In genomic region chrX:7675001-7675380, GRCm38 (mm10) we compare ENCODE assay signal across 9 mouse cellular contexts. TPM values are rescaled to one million over a fixed set of nuclear protein-coding genes. Genes with fewer than 3 reads are reported as not detected.
DNase-seq lines count a peak whose midpoint lies in the region; ATAC-seq and TF ChIP-seq lines count a peak whose summit lies in the region.
"Had no signal": no experiment of that assay in that cellular context is flagged by ENCODE, and none has a peak within 500 bp of the region (broad histone marks: within the 10 kb centered on the region; RNA-seq: fewer than 3 reads in every experiment).

No protein-coding gene starts in this region.

- no peak for TF ChIP-seq CTCF in heart, postnatal 0 days (IDR thresholded peaks at IDR 0.05; ENCODE audit: low read depth)
- no peak for TF ChIP-seq CTCF in bone marrow, adult 2 months (IDR thresholded peaks at IDR 0.05; ENCODE audit: control insufficient read depth, insufficient read depth, low read length)

- WGBS in heart, postnatal 0 days = 31% methylated on average over 10 of the region's 10 CpGs
- 11% methylated on average over 10 of the region's 10 CpGs for WGBS in bone marrow, adult 2 months
- 33% methylated on average over 10 of the region's 10 CpGs for WGBS in intestine, embryonic 14.5 days

- H3K4me2 ChIP-seq in heart, postnatal 0 days (ENCODE audit: low read depth, low read length) = peak overlapping the region; percentile 62
- H3K4me2 ChIP-seq in intestine, embryonic 14.5 days (ENCODE audit: low read length) = peak overlapping the region; percentile 45

- H3K27me3 ChIP-seq in heart, postnatal 0 days (ENCODE audit: control insufficient read depth, insufficient read depth, low read length) = no peaks in the 10 kb centered on the region
- no peaks in the 10 kb centered on the region for H3K27me3 ChIP-seq in intestine, embryonic 14.5 days (replicated peaks; ENCODE audit: control insufficient read depth, insufficient read depth, low read length)

- 0 out of 2 replicates have a peak, but pooled peaks cover 12% of the 10 kb centered on the region for H3K4me1 ChIP-seq in heart, postnatal 0 days (ENCODE audit: control insufficient read depth, insufficient read depth)
- peaks cover 3% of the 10 kb centered on the region for H3K4me1 ChIP-seq in bone marrow, adult 2 months (ENCODE audit: control insufficient read depth, insufficient read depth, low read length)
- H3K4me1 ChIP-seq in intestine, embryonic 14.5 days (replicated peaks; ENCODE audit: control insufficient read depth, insufficient read depth, low read length) = no peaks in the 10 kb centered on the region

- H3K27ac ChIP-seq in heart, postnatal 0 days (ENCODE audit: low read depth) = no peak overlapping the region
- peak overlapping the region; percentile 87 for H3K27ac ChIP-seq in bone marrow, adult 2 months (ENCODE audit: control insufficient read depth, insufficient read depth, low read depth, low read length, poor library complexity)
- peak overlapping the region; percentile 67; the same call in 1 of the 2 replicates for H3K27ac ChIP-seq in intestine, embryonic 14.5 days (ENCODE audit: low read depth)

- H3K36me3 ChIP-seq in heart, postnatal 0 days (replicated peaks; ENCODE audit: control insufficient read depth, insufficient read depth, low read length) = no peaks in the 10 kb centered on the region
- H3K36me3 ChIP-seq in intestine, embryonic 14.5 days (ENCODE audit: control insufficient read depth, insufficient read depth, low read length) = no peaks in the 10 kb centered on the region

- TF ChIP-seq POLR2A in bone marrow, adult 2 months (IDR thresholded peaks at IDR 0.05; ENCODE audit: borderline replicate concordance, control insufficient read depth, low read depth, low read length) = no peak

- no peak for ATAC-seq in heart, postnatal 0 days (ENCODE audit: insufficient read depth, low read depth)
- ATAC-seq in intestine, embryonic 14.5 days (replicated peaks; ENCODE audit: low FRiP score, low TSS enrichment, low read depth) = no peak
- ATAC-seq in megakaryocyte, adult 5-6 weeks (ENCODE audit: poor library complexity, severe bottlenecking) = no peak

- no peak for TF ChIP-seq EP300 in heart, postnatal 0 days (IDR thresholded peaks at IDR 0.05; ENCODE audit: low read depth)

- DNase-seq in heart, postnatal 0 days (ENCODE audit: low spot score) = no peak
- DNase-seq in heart, adult 8-10 months (ENCODE audit: low spot score) = no peak
- DNase-seq in intestine, embryonic 14.5 days (ENCODE audit: low spot score) = no peak
- DNase-seq in neural tube, embryonic 10.5 days (ENCODE audit: extremely low spot score, low spot score) = peak; percentile 14
- DNase-seq in frontal cortex, postnatal 36 days (ENCODE audit: low spot score in 2 of 2) = no peak
- no peak for DNase-seq in thymus, postnatal 25 days

- H3K4me3 ChIP-seq in heart, postnatal 0 days (ENCODE audit: low read depth, low read length) = peak overlapping the region; percentile 32
- H3K4me3 ChIP-seq in bone marrow, adult 2 months (replicated peaks; ENCODE audit: control insufficient read depth, low read depth, low read length) = peak overlapping the region; percentile 68
- H3K4me3 ChIP-seq in intestine, embryonic 14.5 days (ENCODE audit: low read depth, low read length) = peak overlapping the region; percentile 22; the same call in 1 of the 2 replicates
- H3K4me3 ChIP-seq: myocyte had no signal

- no peaks in the 10 kb centered on the region for H3K9me3 ChIP-seq in heart, postnatal 0 days (replicated peaks; ENCODE audit: control insufficient read depth, low read length)
- no peaks in the 10 kb centered on the region for H3K9me3 ChIP-seq in intestine, embryonic 14.5 days (ENCODE audit: control insufficient read depth, low read length)

- no peak overlapping the region for H3K9ac ChIP-seq in heart, postnatal 0 days (replicated peaks; ENCODE audit: low read depth, low read length)
- H3K9ac ChIP-seq in intestine, embryonic 14.5 days (ENCODE audit: low read length) = peak overlapping the region; percentile 35; the same call in 1 of the 2 replicates

RNA-seq across cellular contexts. Expression of gene Plp2, which starts 3.8 kb away (rescaled TPM):
- 134 and 184 TPM in 2 replicates for total RNA-seq in heart, postnatal 0 days (2014; rRNA removed; ENCODE audit: low replicate concordance)
- polyA plus RNA-seq in heart, postnatal 0 days (2015; fragmentation: Nextera tagmentation; extraction: Ambion mirVana) = 91.1 and 95.7 TPM in 2 replicates
- 10 to 100 TPM; 39.8 to 56.9 (median 51.1) TPM for total RNA-seq in heart, adult 8-10 months (2022)
- 5.3 and 33.2 TPM in 2 replicates for polyA plus RNA-seq in bone marrow, adult 2 months (2011; ENCODE audit: insufficient read depth, insufficient read length, low replicate concordance, missing spikeins)
- 238 TPM in 2 replicates for polyA plus RNA-seq in intestine, embryonic 14.5 days (2014; fragmentation: Nextera tagmentation; extraction: Ambion mirVana)
- total RNA-seq in megakaryocyte, adult 5-6 weeks (2015) = 987 and 1,037 TPM in 2 replicates
- total RNA-seq in megakaryocyte, adult 5-6 weeks (2017) = 267 and 300 TPM in 2 replicates

RNA-seq across cellular contexts. Expression of gene Magix, which starts 6.1 kb away (rescaled TPM):
- total RNA-seq in heart, postnatal 0 days (2014; rRNA removed; ENCODE audit: low replicate concordance) = 1.1 and 2.0 TPM in 2 replicates
- polyA plus RNA-seq in heart, postnatal 0 days (2015; fragmentation: Nextera tagmentation; extraction: Ambion mirVana) = 1.5 and 1.8 TPM in 2 replicates
- 10 to 100 TPM; 26.1 to 30.3 (median 28.8) TPM for total RNA-seq in heart, adult 8-10 months (2022)
- not detected in 2 replicates for polyA plus RNA-seq in bone marrow, adult 2 months (2011; ENCODE audit: insufficient read depth, insufficient read length, low replicate concordance, missing spikeins)
- polyA plus RNA-seq in intestine, embryonic 14.5 days (2014; fragmentation: Nextera tagmentation; extraction: Ambion mirVana) = 0.39 and 0.57 TPM in 2 replicates
- total RNA-seq in megakaryocyte, adult 5-6 weeks (2015) = not detected in 2 replicates
- total RNA-seq in megakaryocyte, adult 5-6 weeks (2017) = 0.18 TPM in 1 of 2 replicates, not detected in the other

RNA-seq across cellular contexts. Expression of gene Prickle3, which starts 17.9 kb away (rescaled TPM):
- 9.2 and 15.7 TPM in 2 replicates for total RNA-seq in heart, postnatal 0 days (2014; rRNA removed; ENCODE audit: low replicate concordance)
- 7.9 and 8.1 TPM in 2 replicates for polyA plus RNA-seq in heart, postnatal 0 days (2015; fragmentation: Nextera tagmentation; extraction: Ambion mirVana)
- 10 to 100 TPM; 18.8 to 22.2 (median 19.5) TPM for total RNA-seq in heart, adult 8-10 months (2022)
- polyA plus RNA-seq in bone marrow, adult 2 months (2011; ENCODE audit: insufficient read depth, insufficient read length, low replicate concordance, missing spikeins) = 10.7 and 22.4 TPM in 2 replicates
- 6.5 and 8.2 TPM in 2 replicates for polyA plus RNA-seq in intestine, embryonic 14.5 days (2014; fragmentation: Nextera tagmentation; extraction: Ambion mirVana)
- total RNA-seq in megakaryocyte, adult 5-6 weeks (2015) = 7.0 and 8.7 TPM in 2 replicates
- 7.9 and 9.3 TPM in 2 replicates for total RNA-seq in megakaryocyte, adult 5-6 weeks (2017)

RNA-seq across cellular contexts. Expression of gene Gpkow, which starts 21.9 kb away (rescaled TPM):
- 2.8 and 9.9 TPM in 2 replicates for total RNA-seq in heart, postnatal 0 days (2014; rRNA removed; ENCODE audit: low replicate concordance)
- 21.3 and 22.7 TPM in 2 replicates for polyA plus RNA-seq in heart, postnatal 0 days (2015; fragmentation: Nextera tagmentation; extraction: Ambion mirVana)
- total RNA-seq in heart, adult 8-10 months (2022) = 10 to 100 TPM; 18.3 to 21.9 (median 21.3) TPM
- 17.6 and 19.1 TPM in 2 replicates for polyA plus RNA-seq in bone marrow, adult 2 months (2011; ENCODE audit: insufficient read depth, insufficient read length, low replicate concordance, missing spikeins)
- 33.6 and 38.0 TPM in 2 replicates for polyA plus RNA-seq in intestine, embryonic 14.5 days (2014; fragmentation: Nextera tagmentation; extraction: Ambion mirVana)
- 24.8 and 25.7 TPM in 2 replicates for total RNA-seq in megakaryocyte, adult 5-6 weeks (2015)
- total RNA-seq in megakaryocyte, adult 5-6 weeks (2017) = 24.2 and 25.7 TPM in 2 replicates

RNA-seq across cellular contexts. Expression of gene Syp, which starts 36.7 kb away (rescaled TPM):
- total RNA-seq in heart, postnatal 0 days (2014; rRNA removed; ENCODE audit: low replicate concordance) = 1.6 TPM in 1 of 2 replicates, not detected in the other
- 0.27 and 0.51 TPM in 2 replicates for polyA plus RNA-seq in heart, postnatal 0 days (2015; fragmentation: Nextera tagmentation; extraction: Ambion mirVana)
- total RNA-seq in heart, adult 8-10 months (2022) = 1 to 10 TPM; 2.9 to 5.4 (median 3.8) TPM
- polyA plus RNA-seq in bone marrow, adult 2 months (2011; ENCODE audit: insufficient read depth, insufficient read length, low replicate concordance, missing spikeins) = 0.50 and 1.9 TPM in 2 replicates
- polyA plus RNA-seq in intestine, embryonic 14.5 days (2014; fragmentation: Nextera tagmentation; extraction: Ambion mirVana) = 3.1 and 3.9 TPM in 2 replicates
- 0.50 and 1.5 TPM in 2 replicates for total RNA-seq in megakaryocyte, adult 5-6 weeks (2015)
- 1.2 and 3.7 TPM in 2 replicates for total RNA-seq in megakaryocyte, adult 5-6 weeks (2017)
